Mouse (Mus musculus) stomach, postnatal 0 days (tissue): ENCODE results near the gene Sept9. TPM values are rescaled to one million over a fixed set of nuclear protein-coding genes. Genes with fewer than 3 reads are reported as not detected.

Source experiments
- ATAC-seq: fragments of 200-750 bp; cut with Nextera tagmentation; 2 replicates; pipeline ENCODE4 v1.8.0; 2017; ENCODE audit not compliant: low FRiP score, low TSS enrichment
- DNase-seq: peaks from one replicate; pipeline ENCODE4 v3.0.0-alpha.2; 2016; ENCODE audit warnings: low spot score
- H3K27ac ChIP-seq: fragments of 300-500 bp; sonication (generic); replicated peaks from 2 replicates; pipeline ENCODE4 v1.5.1; 2014; ENCODE audit warnings: mild to moderate bottlenecking, control low read depth
- H3K27me3 ChIP-seq: fragments of 300-500 bp; sonication (generic); 2 replicates; pipeline ENCODE4 v1.6.1; 2014; ENCODE audit warnings: low read length; ENCODE audit not compliant: control insufficient read depth, insufficient read depth
- H3K36me3 ChIP-seq: fragments of 300-500 bp; sonication (generic); 2 replicates; pipeline ENCODE4 v1.6.1; 2014; ENCODE audit warnings: low read length, mixed read lengths; ENCODE audit not compliant: control insufficient read depth, insufficient read depth
- H3K4me1 ChIP-seq: fragments of 300-500 bp; sonication (generic); replicated peaks from 2 replicates; pipeline ENCODE4 v1.6.1; 2014; ENCODE audit warnings: antibody characterized with exemption; ENCODE audit not compliant: control insufficient read depth, insufficient read depth
- H3K4me2 ChIP-seq: fragments of 300-500 bp; sonication (generic); replicated peaks from 2 replicates; pipeline ENCODE4 v1.6.1; 2014; ENCODE audit warnings: low read depth, mild to moderate bottlenecking, control low read depth, moderate library complexity
- H3K4me3 ChIP-seq: fragments of 300-500 bp; sonication (generic); 2 replicates; pipeline ENCODE4 v1.5.1; 2014; ENCODE audit warnings: low read depth, low read length, control low read depth
- H3K9ac ChIP-seq: fragments of 300-500 bp; sonication (generic); 2 replicates; pipeline ENCODE4 v1.6.1; 2014; ENCODE audit warnings: mild to moderate bottlenecking, low read length, control low read depth, mixed read lengths
- H3K9me3 ChIP-seq: fragments of 300-500 bp; sonication (generic); 2 replicates; pipeline ENCODE4 v1.6.1; 2016; ENCODE audit warnings: low read length; ENCODE audit not compliant: control insufficient read depth
- CTCF ChIP-seq: IDR thresholded peaks from 2 replicates; pipeline ENCODE4 v1.5.1; 2016; ENCODE audit warnings: antibody characterized with exemption, low read depth, mild to moderate bottlenecking, moderate library complexity
- EP300 ChIP-seq: optimal IDR thresholded peaks from 2 replicates; pipeline ENCODE3; 2016; ENCODE audit warnings: antibody characterized with exemption
- WGBS: fragments of 180-500 bp; shearing (Covaris S2); extraction: QIAGEN DNeasy Blood & Tissue Kit; methylation state at CpG from one replicate; pipeline ENCODE4 v1.1.7; 2014; 5-methylcytosine and 5-hydroxymethylcytosine counted together
- polyA plus RNA-seq: library from polyadenylated mRNA; unstranded; fragments of >200 nt; fragmentation: Nextera tagmentation; extraction: Ambion mirVana; gene quantifications from 2 replicates; pipeline ENCODE4 v1.2.1, GENCODE M21; 2015

Gene Sept9
- polyA plus RNA-seq, 1 experiment from 2014 or later, result 42.9 TPM

DNA sequence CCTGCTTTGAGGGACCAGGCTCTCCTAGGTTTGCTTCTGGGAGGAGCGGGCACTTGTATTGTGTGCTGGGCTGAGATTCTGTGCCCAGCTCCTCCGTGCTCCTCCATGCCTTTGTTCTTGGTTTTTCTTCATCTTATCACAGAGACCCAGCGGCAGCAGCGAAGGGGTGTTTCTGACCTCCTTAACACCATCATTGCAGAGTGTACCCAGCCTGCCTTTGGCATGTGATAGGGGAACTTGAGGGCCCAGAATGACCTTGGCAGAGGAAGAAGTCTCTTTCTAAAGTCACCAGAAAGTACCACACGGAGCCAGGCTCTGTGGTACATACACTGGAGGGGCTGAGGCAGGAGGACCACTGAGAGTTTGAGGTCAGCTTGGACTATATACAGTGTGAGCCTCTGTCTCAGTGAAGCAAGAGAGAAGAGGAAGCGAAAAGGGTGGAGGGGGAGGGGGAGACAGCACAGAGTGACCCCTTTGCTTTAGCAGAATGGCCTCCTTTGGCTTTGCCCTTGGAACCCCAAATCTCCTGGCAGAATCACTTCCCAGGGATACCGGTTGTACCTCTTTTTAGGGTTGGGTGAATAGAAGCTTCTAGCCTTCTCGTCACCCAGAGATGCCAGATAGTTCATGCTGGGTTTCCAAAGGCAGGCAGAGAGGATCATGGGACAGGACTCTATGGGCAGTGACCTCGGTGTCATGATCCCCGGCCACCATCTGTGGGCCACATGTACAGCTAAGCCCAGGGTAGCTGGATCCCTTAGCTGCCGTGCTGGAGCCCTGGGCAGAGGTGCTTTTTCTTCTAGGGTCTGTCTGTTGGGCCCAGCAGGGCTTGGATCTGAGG lies 83.8 kb downstream of the Sept9 start:
- Histone ChIP-seq H3K4me1 (peaks cover 4% of the 10 kb centered on the region), H3K4me2 (no peak overlapping the region), H3K9ac (peak overlapping the region; percentile 31; the same call in 1 of the 2 replicates), H3K9me3 (no peaks in the 10 kb centered on the region), H3K36me3 (no peaks in the 10 kb centered on the region), H3K27ac (peak overlapping the region; percentile 30; the same call in 1 of the 2 replicates), H3K4me3 (no peak overlapping the region), H3K27me3 (no peaks in the 10 kb centered on the region)
- TF ChIP-seq CTCF, result no peak
- no peak for TF ChIP-seq EP300
- ATAC-seq, result no peak
- DNase-seq, result no peak
- WGBS, result 70% methylated on average over 11 of the region's 11 CpGs

DNA sequence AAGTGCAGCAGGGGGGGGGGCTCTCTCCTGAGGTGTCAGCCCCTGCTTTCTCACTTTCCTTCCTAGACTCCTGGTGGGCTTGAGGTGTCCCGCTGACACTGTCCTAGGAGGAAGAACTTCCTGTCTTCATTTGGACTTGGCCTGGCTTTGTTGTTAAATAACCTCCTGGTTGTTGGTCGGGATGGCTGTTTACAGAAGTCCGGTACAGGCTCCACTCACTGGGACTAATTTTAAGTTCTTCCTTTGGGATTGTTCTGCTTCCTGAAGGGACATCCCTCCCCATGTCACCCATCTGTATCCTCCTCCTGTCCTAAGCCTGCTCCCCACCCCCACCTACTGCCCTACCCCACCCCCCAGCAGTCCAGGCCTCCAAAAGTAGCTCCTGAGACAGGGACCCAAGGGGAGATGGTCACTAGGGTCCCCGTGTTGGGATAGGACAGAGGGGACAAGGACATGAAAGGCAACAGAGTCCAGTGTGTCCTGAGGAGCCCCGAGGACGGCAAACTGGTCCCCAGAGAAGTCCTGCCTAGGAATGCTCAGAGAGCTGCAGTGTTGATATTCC lies 84.5 kb downstream of the Sept9 start:
- no peak overlapping the region for H3K4me3 ChIP-seq
- no peak for TF ChIP-seq EP300
- TF ChIP-seq CTCF, result no peak
- H3K27ac ChIP-seq, result peak overlapping the region; percentile 30; the same call in 1 of the 2 replicates
- DNase-seq (no peak), ATAC-seq (no peak)
- H3K27me3 ChIP-seq, result no peaks in the 10 kb centered on the region
- H3K36me3 ChIP-seq, result no peaks in the 10 kb centered on the region
- no peak overlapping the region for H3K4me2 ChIP-seq
- peak overlapping the region; percentile 31; the same call in 1 of the 2 replicates for H3K9ac ChIP-seq
- no peaks in the 10 kb centered on the region for H3K9me3 ChIP-seq
- 58% methylated on average over 6 of the region's 6 CpGs for WGBS
- H3K4me1 ChIP-seq, result peaks cover 3% of the 10 kb centered on the region; the same call in 1 of the 2 replicates

DNA sequence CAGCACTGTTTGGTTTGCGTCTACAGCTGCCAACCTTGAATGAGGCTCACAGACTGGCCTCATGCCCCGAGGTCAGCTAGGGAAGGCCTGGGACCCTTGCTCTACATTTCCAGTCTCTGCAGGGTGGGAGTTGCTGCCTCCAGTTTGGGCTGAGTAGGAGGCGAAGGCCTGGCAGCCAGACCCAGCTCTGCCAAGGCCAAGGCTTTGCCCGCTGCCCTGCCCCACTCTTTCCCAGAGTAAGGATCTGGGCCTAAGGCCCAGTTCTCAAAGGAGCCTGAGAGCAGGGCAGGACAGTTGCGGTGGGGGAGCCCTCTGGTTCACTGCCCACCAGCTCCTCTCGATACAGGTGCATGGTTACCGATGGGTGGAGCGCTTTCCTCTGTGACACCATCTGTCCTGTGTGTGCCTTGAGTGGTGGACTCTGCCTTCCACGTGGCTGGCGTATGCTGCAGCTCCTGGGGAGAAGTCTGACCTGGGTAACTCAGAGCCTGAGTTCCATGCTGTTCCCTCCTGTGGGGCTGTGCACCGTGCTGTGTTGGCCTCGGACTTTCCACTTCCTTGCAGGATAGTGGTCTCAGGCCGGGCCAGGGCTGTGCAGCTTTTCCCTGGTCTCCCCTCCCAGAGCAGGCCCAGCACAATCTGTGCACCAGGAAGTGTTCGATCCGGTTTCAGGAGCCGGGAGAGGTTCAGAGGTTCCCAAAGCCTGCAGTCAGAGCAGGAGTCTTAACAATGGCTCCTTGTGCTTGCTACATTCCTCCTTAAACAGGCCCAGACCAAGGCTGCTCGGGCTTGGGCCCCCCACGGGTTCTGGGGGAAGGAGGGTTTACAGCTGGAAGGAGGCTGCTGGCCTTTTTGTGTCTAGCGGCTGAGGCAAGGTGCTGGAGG lies 85.5 kb downstream of the Sept9 start:
- TF ChIP-seq CTCF (0 out of 2 replicates have a peak, but pooled peaks have one; percentile 0), EP300 (no peak)
- peak; percentile 37 for DNase-seq
- H3K36me3 ChIP-seq, result no peaks in the 10 kb centered on the region
- H3K9ac ChIP-seq, result peak overlapping the region; percentile 48
- peak overlapping the region; percentile 77 for H3K27ac ChIP-seq
- H3K4me2 ChIP-seq, result no peak overlapping the region
- 42% methylated on average over 19 of the region's 19 CpGs for WGBS
- H3K27me3 ChIP-seq, result no peaks in the 10 kb centered on the region
- peaks cover 3% of the 10 kb centered on the region; the same call in 1 of the 2 replicates for H3K4me1 ChIP-seq
- H3K9me3 ChIP-seq, result no peaks in the 10 kb centered on the region
- no peak overlapping the region for H3K4me3 ChIP-seq
- peak; percentile 14 for ATAC-seq

DNA sequence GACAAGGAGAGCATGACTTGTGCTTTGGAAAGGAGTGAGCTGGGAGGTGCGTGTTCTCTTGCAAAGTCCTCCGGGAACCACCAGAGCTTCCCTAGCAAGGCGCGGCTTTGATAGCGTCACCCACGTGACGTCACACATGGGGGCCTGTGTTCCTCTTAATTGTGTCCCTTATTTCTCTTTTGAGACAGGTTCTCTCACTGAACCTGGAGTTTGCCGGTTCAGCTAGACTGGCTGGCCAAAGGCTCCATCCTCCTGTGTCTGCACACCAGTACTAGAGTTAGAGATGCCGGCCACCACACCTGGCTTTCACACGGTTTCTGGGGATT lies 86.1 kb downstream of the Sept9 start:
- Histone ChIP-seq H3K9ac (no peak overlapping the region), H3K4me2 (no peak overlapping the region), H3K36me3 (peaks cover under 1% of the 10 kb centered on the region; the same call in 1 of the 2 replicates), H3K9me3 (no peaks in the 10 kb centered on the region), H3K4me1 (peaks cover 3% of the 10 kb centered on the region; the same call in 1 of the 2 replicates), H3K4me3 (no peak overlapping the region), H3K27ac (peak overlapping the region; percentile 77; the same call in 1 of the 2 replicates), H3K27me3 (no peaks in the 10 kb centered on the region)
- 57% methylated on average over 10 of the region's 10 CpGs for WGBS
- TF ChIP-seq EP300 (no peak), CTCF (no peak)
- ATAC-seq (peak; percentile 32; the same call in 1 of the 2 replicates), DNase-seq (peak; percentile 44)

DNA sequence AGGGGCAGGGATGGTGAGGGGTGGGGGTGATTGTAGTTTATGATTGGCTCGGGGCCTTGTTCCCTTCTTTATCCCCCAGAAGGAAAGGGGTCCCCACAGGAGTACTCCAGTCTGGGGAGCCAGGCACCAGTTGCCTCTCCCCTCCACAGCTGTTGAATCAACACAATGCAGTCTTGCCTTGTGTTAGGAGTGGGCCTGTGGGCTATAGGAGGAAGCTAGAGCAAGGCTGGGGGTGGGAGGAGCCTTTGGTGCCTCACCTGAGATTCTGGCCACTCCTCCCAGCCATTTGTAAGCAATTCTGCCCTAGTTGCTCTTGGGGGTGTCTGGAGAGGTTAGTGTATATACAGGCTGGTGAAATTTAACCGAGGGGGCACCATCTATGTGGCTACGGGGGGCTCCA lies 88.3 kb downstream of the Sept9 start:
- Histone ChIP-seq H3K36me3 (peaks cover 16% of the 10 kb centered on the region), H3K27me3 (no peaks in the 10 kb centered on the region), H3K9ac (no peak overlapping the region), H3K27ac (no peak overlapping the region), H3K4me3 (no peak overlapping the region), H3K4me2 (no peak overlapping the region), H3K9me3 (no peaks in the 10 kb centered on the region), H3K4me1 (peaks cover 3% of the 10 kb centered on the region; the same call in 1 of the 2 replicates)
- TF ChIP-seq CTCF, result no peak
- no peak for TF ChIP-seq EP300
- WGBS, result 77% methylated on average over 3 of the region's 3 CpGs
- DNase-seq (no peak), ATAC-seq (peak; percentile 34; the same call in 1 of the 2 replicates)
